Comparison of ENCODE assay signal across 8 mouse cellular contexts in genomic region chr4:10693446-10694105, GRCm38 (mm10).
DNase-seq lines count a peak whose midpoint lies in the region; ATAC-seq lines count a peak whose summit lies in the region.

No protein-coding gene starts in this region.

- no peak overlapping the region for H3K27ac ChIP-seq in kidney, embryonic 16.5 days (ENCODE audit: low read length)
- peak overlapping the region; percentile 14; the same call in 1 of the 2 replicates for H3K27ac ChIP-seq in forebrain, embryonic 14.5 days (ENCODE audit: low read depth, low read length)
- H3K27ac ChIP-seq in limb, embryonic 15.5 days = no peak overlapping the region
- H3K27ac ChIP-seq in neural tube, embryonic 15.5 days (replicated peaks) = no peak overlapping the region

- ATAC-seq in kidney, embryonic 16.5 days (ENCODE audit: low FRiP score, low TSS enrichment) = no peak
- peak; percentile 54; the same call in 1 of the 2 replicates for ATAC-seq in forebrain, embryonic 14.5 days
- ATAC-seq in limb, embryonic 15.5 days (ENCODE audit: insufficient number of reproducible peaks, low FRiP score, low TSS enrichment, low read depth) = no peak
- ATAC-seq in neural tube, embryonic 15.5 days (ENCODE audit: low FRiP score) = peak; percentile 53; the same call in 1 of the 2 replicates

- no peaks in the 10 kb centered on the region for H3K4me1 ChIP-seq in kidney, embryonic 16.5 days (ENCODE audit: insufficient read depth, low read length)
- H3K4me1 ChIP-seq in forebrain, embryonic 14.5 days (ENCODE audit: control insufficient read depth, insufficient read depth, low read length) = no peaks in the 10 kb centered on the region
- H3K4me1 ChIP-seq in limb, embryonic 15.5 days = 0 out of 2 replicates have a peak, but pooled peaks cover 3% of the 10 kb centered on the region
- H3K4me1 ChIP-seq in neural tube, embryonic 15.5 days = no peaks in the 10 kb centered on the region

- no peaks in the 10 kb centered on the region for H3K36me3 ChIP-seq in kidney, embryonic 16.5 days (ENCODE audit: insufficient read depth, low read length)
- H3K36me3 ChIP-seq in forebrain, embryonic 14.5 days (ENCODE audit: control insufficient read depth, insufficient read depth, low read length) = no peaks in the 10 kb centered on the region
- H3K36me3 ChIP-seq in limb, embryonic 15.5 days = no peaks in the 10 kb centered on the region
- H3K36me3 ChIP-seq in neural tube, embryonic 15.5 days = no peaks in the 10 kb centered on the region

- no peak overlapping the region for H3K9ac ChIP-seq in kidney, embryonic 16.5 days (replicated peaks; ENCODE audit: low read length)
- H3K9ac ChIP-seq in forebrain, embryonic 14.5 days (ENCODE audit: low read length) = no peak overlapping the region
- no peak overlapping the region for H3K9ac ChIP-seq in limb, embryonic 15.5 days
- H3K9ac ChIP-seq in neural tube, embryonic 15.5 days (replicated peaks) = no peak overlapping the region

- no peaks in the 10 kb centered on the region for H3K27me3 ChIP-seq in kidney, embryonic 16.5 days (ENCODE audit: insufficient read depth, low read length)
- no peaks in the 10 kb centered on the region for H3K27me3 ChIP-seq in forebrain, embryonic 14.5 days (replicated peaks; ENCODE audit: control insufficient read depth, insufficient read depth, low read length)
- no peaks in the 10 kb centered on the region for H3K27me3 ChIP-seq in limb, embryonic 15.5 days
- H3K27me3 ChIP-seq in neural tube, embryonic 15.5 days (replicated peaks) = no peaks in the 10 kb centered on the region

- 0 out of 2 replicates have a peak, but pooled peaks cover 2% of the 10 kb centered on the region for H3K9me3 ChIP-seq in kidney, embryonic 16.5 days (ENCODE audit: low read length)
- H3K9me3 ChIP-seq in forebrain, embryonic 14.5 days (replicated peaks; ENCODE audit: control insufficient read depth, low read length) = no peaks in the 10 kb centered on the region
- no peaks in the 10 kb centered on the region for H3K9me3 ChIP-seq in limb, embryonic 15.5 days
- no peaks in the 10 kb centered on the region for H3K9me3 ChIP-seq in neural tube, embryonic 15.5 days (replicated peaks)

- no peak overlapping the region for H3K4me2 ChIP-seq in kidney, embryonic 16.5 days (replicated peaks; ENCODE audit: low read depth, low read length)
- no peak overlapping the region for H3K4me2 ChIP-seq in forebrain, embryonic 14.5 days (ENCODE audit: low read length)
- H3K4me2 ChIP-seq in limb, embryonic 15.5 days = 0 out of 2 replicates have a peak overlapping the region, but pooled peaks have one; percentile 7
- peak overlapping the region; percentile 26 for H3K4me2 ChIP-seq in neural tube, embryonic 15.5 days

- DNase-seq in kidney, postnatal 10 days = no peak
- peak; percentile 11 for DNase-seq in forebrain, embryonic 14.5 days (ENCODE audit: low spot score)
- no peak for DNase-seq in spleen, adult 12 weeks (ENCODE audit: low spot score)
- no peak for DNase-seq in kidney, postnatal 14 days
- no peak for DNase-seq in testis, postnatal 14 days (ENCODE audit: low spot score)

- H3K4me3 ChIP-seq in kidney, embryonic 16.5 days (ENCODE audit: low read length) = 0 out of 2 replicates have a peak overlapping the region, but pooled peaks have one; percentile 0
- peak overlapping the region; percentile 17 for H3K4me3 ChIP-seq in forebrain, embryonic 14.5 days (ENCODE audit: low read depth, low read length)
- H3K4me3 ChIP-seq in limb, embryonic 15.5 days = peak overlapping the region; percentile 9; the same call in 1 of the 2 replicates
- peak overlapping the region; percentile 23 for H3K4me3 ChIP-seq in neural tube, embryonic 15.5 days (replicated peaks)

- WGBS in kidney, embryonic 16.5 days = no CpG with 5 or more reads among the region's 15 CpGs
- 38% methylated on average over 4 of the region's 15 CpGs for WGBS in forebrain, embryonic 14.5 days
- 0% methylated on average over 1 of the region's 15 CpGs for WGBS in limb, embryonic 15.5 days
- 18% methylated on average over 5 of the region's 15 CpGs for WGBS in neural tube, embryonic 15.5 days

Comparison
In these comparisons a context has a peak if more than half of its experiments do, and no peak if none do; other contexts are left out.
1. ATAC-seq: peak in forebrain, embryonic 14.5 days (single experiment) and neural tube, embryonic 15.5 days (single experiment); none in kidney, embryonic 16.5 days (single experiment) and limb, embryonic 15.5 days (single experiment).
2. H3K4me2 ChIP-seq: peak in limb, embryonic 15.5 days (single experiment) and neural tube, embryonic 15.5 days (single experiment); none in kidney, embryonic 16.5 days (single experiment) and forebrain, embryonic 14.5 days (single experiment).
3. Peak in every context shown above with its lines, with median percentiles within 50 percentile points of each other: H3K4me3 ChIP-seq.